Mouse (Mus musculus): ENCODE data around the gene Ankrd50. TPM values are rescaled to one million over a fixed set of nuclear protein-coding genes. Genes with fewer than 3 reads are reported as not detected.

Ankrd50 gene
- 10 to 100 TPM; 37.6 to 44.0 TPM for total RNA-seq (2023)

GRCm38 (mm10) chr3:38484191-38485106, at the start of gene Ankrd50:
Ankrd50 (minus strand) TSS chr3:38484844.

